Mouse (Mus musculus): Measurements from ENCODE around the gene Rgl1. TPM values are rescaled to one million over a fixed set of nuclear protein-coding genes. Genes with fewer than 3 reads are reported as not detected.

Rgl1 gene
- polyA plus RNA-seq, 1 experiment from 2014 or later, result 54.1 TPM

DNA sequence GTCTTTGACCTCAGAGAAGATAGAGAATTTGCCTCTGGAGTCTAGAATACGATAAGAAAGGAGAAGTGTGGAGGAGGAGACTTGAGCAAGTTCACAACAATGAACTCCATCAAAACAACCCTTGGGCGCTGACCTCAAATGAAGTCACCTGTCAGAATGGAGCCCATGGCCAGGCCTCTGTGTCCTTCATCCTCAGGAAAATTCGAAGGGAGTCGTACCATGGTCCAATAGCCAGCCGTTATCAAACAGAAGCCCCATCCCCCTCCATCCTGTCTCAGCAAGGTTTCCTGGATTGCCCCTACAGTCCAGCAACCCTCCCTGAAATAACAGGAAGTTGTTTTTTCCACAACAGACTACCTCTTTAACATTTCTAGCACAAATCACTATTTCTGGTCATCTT lies 171.5 kb downstream of the Rgl1 start:
- ATAC-seq (ENCODE audit: extremely low read depth, insufficient number of reproducible peaks, low FRiP score, low TSS enrichment), result no peak
- H3K4me2 ChIP-seq, result no peak overlapping the region
- H3K27ac ChIP-seq (replicated peaks), result peak overlapping the region; percentile 49
- WGBS, result 45% methylated on average over 5 of the region's 5 CpGs
- H3K9me3 ChIP-seq, result no peaks in the 10 kb centered on the region
- no peak overlapping the region for H3K4me3 ChIP-seq
- H3K9ac ChIP-seq, result no peak overlapping the region
- no peaks in the 10 kb centered on the region for H3K27me3 ChIP-seq (replicated peaks)
- H3K36me3 ChIP-seq, result peaks cover 18% of the 10 kb centered on the region
- peaks cover 88% of the 10 kb centered on the region for H3K4me1 ChIP-seq

DNA sequence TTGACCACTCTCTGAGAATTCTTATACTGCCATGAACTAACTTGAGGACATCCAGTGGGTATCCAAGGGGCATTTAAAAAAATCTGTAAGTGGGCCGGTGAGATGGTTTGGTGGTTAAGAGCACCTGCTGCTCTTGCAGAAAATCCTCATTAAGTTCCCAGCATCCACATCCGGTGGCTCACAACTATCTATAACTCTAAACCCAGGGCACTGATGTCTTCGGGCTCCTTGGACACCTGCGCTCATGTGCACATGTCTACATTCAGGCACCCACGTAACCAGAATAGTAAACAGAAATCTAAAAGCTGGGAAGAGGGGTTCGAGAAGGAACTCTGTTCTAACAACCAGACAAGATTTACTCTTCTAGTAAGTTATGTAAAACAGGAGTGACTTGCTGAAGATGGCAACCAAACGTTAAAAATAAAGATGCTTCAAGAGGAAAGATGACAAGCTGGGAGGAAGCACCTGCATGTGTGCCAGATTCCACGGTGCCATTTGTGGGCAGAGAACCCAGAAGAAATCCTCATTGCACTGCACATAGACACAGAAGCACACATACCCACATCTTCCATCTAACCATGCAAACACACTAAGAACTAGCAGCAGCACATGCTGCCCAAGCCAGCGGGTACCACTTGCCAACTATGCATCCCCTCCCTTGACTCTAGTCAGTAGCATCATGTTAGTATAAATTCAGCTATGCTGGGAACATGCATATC lies 172.2 kb downstream of the Rgl1 start:
- WGBS, result 78% methylated on average over 9 of the region's 9 CpGs
- Histone ChIP-seq H3K27ac (replicated peaks) (peak overlapping the region; percentile 49), H3K4me3 (no peak overlapping the region), H3K4me1 (peaks cover 88% of the 10 kb centered on the region), H3K4me2 (no peak overlapping the region), H3K27me3 (replicated peaks) (no peaks in the 10 kb centered on the region), H3K36me3 (peaks cover 18% of the 10 kb centered on the region), H3K9ac (no peak overlapping the region), H3K9me3 (no peaks in the 10 kb centered on the region)
- ATAC-seq (ENCODE audit: extremely low read depth, insufficient number of reproducible peaks, low FRiP score, low TSS enrichment), result no peak

DNA sequence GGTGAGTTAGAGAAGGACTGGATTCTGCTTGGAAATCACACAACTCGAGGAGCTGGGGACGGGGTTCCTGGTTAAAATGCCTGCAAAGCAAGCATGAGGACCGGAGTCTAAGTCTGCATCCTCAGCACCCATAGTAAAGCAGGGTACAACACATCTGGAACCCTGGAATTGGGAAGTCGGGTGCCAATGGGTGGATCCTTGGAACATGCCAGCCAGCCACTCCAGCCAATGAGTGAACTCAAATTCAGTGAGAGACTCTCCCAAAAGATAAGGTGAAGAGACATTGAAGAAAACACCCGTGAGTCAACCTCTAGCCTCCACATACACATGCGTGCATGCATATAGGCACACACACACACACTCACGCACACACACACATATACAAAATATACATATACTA lies 172.8 kb downstream of the Rgl1 start:
- Histone ChIP-seq H3K9me3 (no peaks in the 10 kb centered on the region), H3K4me3 (no peak overlapping the region), H3K4me2 (no peak overlapping the region), H3K9ac (no peak overlapping the region), H3K27me3 (replicated peaks) (no peaks in the 10 kb centered on the region), H3K36me3 (peaks cover 18% of the 10 kb centered on the region), H3K27ac (replicated peaks) (0 out of 2 replicates have a peak overlapping the region, but pooled peaks have one; percentile 37), H3K4me1 (peaks cover 86% of the 10 kb centered on the region)
- 78% methylated on average over 7 of the region's 7 CpGs for WGBS
- no peak for ATAC-seq (ENCODE audit: extremely low read depth, insufficient number of reproducible peaks, low FRiP score, low TSS enrichment)

DNA sequence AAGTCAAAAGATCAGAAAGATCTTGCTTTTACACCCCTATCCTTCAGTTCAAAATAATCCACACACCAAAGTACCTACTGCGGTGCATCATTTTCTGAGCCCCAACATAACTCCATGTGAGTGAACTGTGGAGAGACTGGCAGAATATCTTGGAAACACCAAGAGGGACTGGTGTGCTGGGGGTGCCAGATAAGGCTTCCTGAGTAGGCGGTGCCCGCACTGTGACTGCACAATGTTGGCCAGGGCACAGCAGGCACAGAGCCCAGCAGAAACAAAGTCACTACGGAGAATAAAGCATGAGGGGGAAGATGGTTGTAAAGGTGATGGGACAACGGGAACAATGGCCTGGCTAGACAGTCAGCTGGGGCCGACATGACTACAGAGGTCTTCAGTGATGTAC lies 173.5 kb downstream of the Rgl1 start:
- Histone ChIP-seq H3K27me3 (replicated peaks) (no peaks in the 10 kb centered on the region), H3K36me3 (peaks cover 24% of the 10 kb centered on the region)

DNA sequence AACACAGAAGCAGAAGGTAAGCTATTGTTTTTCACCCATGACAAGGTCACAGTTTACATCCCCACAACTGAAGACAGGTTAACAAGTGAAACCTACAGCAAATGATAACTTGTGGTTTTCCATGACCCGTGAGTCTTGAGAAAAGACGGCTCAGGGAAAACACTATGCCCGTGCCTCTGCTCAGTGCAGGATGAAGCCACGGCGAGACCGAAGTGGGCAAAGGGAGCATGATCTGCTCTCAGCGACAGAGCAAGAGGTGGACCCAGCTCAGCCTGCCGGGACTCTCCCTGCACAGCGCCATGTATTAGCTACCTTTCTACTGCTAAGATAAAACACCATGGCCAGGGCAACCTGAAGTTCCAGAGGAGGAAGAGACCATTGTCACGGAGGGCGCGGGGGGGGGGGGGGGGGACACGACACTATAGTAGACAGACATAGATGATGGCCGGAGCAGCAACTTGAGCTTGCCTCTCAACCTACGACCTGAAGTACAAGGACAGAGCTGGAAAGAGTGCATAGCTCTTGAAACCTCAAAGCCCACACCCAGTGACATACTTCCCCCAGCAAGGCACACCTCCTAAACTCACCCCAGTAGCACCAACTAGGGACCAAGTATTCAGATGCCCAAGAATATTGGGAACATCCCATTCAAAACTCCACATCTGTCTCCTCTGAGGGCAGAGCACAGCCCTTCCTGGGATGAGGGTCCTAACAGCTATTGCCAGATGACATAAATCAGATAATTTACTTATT lies 174.2 kb downstream of the Rgl1 start:
- Histone ChIP-seq H3K9me3 (no peaks in the 10 kb centered on the region), H3K4me2 (no peak overlapping the region), H3K36me3 (peaks cover 24% of the 10 kb centered on the region), H3K27me3 (replicated peaks) (no peaks in the 10 kb centered on the region), H3K4me1 (peaks cover 80% of the 10 kb centered on the region), H3K4me3 (no peak overlapping the region), H3K9ac (no peak overlapping the region), H3K27ac (replicated peaks) (0 out of 2 replicates have a peak overlapping the region, but pooled peaks have one; percentile 24)
- WGBS, result 74% methylated on average over 15 of the region's 15 CpGs
- no peak for ATAC-seq (ENCODE audit: extremely low read depth, insufficient number of reproducible peaks, low FRiP score, low TSS enrichment)

More for the DNA sequence above, 173.5 kb downstream of the Rgl1 start:
- Histone ChIP-seq H3K4me3 (no peak overlapping the region), H3K9ac (no peak overlapping the region), H3K9me3 (no peaks in the 10 kb centered on the region), H3K4me2 (no peak overlapping the region), H3K4me1 (peaks cover 82% of the 10 kb centered on the region), H3K27ac (replicated peaks) (peak overlapping the region; percentile 37; the same call in 1 of the 2 replicates)
- 57% methylated on average over 6 of the region's 6 CpGs for WGBS
- no peak; the same call in 1 of the 2 replicates for ATAC-seq (ENCODE audit: extremely low read depth, insufficient number of reproducible peaks, low FRiP score, low TSS enrichment)

DNA sequence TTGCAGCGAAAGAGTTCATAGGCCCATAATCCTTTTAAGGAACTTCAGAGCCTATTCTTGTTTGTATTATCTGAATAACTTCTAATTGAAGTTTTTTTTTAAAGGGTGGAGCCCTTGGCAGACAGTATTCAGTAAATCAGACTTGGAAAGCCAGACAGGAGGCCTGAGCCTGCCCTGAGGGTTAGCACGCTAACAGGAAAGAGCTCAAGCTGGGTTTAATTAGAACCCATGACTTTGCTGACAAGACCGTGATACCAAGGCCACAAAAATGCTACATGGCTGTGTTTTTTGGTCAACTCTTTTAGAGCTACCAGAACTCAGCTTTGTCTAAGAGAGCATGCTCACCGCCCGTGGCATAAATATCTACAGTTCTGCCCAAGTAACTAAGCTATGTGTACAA lies 175.8 kb downstream of the Rgl1 start:
- H3K4me1 ChIP-seq, result peaks cover 83% of the 10 kb centered on the region

DNA sequence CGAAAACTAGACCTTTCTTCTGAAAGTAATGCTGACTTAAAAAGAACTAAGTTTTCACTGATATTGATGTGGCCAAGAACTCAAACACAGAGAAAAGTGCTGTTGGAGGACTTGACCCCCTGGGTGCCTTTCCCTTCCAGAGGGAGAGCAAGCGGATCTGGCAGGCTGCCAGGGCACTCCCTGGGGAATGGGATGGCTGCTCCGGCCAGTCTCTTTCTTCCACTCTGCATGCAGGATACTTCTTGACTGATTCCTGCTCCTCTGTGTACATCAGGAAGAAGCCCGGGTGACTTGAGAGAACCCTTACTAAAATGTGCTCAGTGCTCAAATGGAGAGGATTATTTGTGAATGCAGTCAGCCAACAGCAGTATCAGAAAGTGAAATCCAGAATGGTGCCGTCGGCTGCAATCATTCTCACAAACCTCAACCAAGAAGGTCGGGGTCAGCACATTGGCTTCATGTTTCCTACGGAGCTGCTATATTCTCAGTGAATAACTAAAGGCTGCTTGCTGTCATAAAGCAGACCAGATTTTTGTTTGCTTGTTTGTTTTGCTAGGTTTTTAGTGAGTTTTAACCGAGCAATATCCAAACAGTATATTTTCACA lies 176.7 kb downstream of the Rgl1 start:
- H3K9ac ChIP-seq, result peak overlapping the region; percentile 42
- H3K36me3 ChIP-seq, result peaks cover 42% of the 10 kb centered on the region
- no peak for ATAC-seq (ENCODE audit: extremely low read depth, insufficient number of reproducible peaks, low FRiP score, low TSS enrichment)
- H3K4me2 ChIP-seq, result peak overlapping the region; percentile 58
- peaks cover 75% of the 10 kb centered on the region for H3K4me1 ChIP-seq
- no peaks in the 10 kb centered on the region for H3K27me3 ChIP-seq (replicated peaks)
- 16% methylated on average over 9 of the region's 9 CpGs for WGBS
- no peaks in the 10 kb centered on the region for H3K9me3 ChIP-seq
- H3K4me3 ChIP-seq, result peak overlapping the region; percentile 19
- peak overlapping the region; percentile 79 for H3K27ac ChIP-seq (replicated peaks)

More for the DNA sequence above, 175.8 kb downstream of the Rgl1 start:
- Histone ChIP-seq H3K36me3 (peaks cover 38% of the 10 kb centered on the region), H3K4me2 (no peak overlapping the region), H3K27me3 (replicated peaks) (no peaks in the 10 kb centered on the region), H3K27ac (replicated peaks) (peak overlapping the region; percentile 79), H3K4me3 (no peak overlapping the region), H3K9me3 (no peaks in the 10 kb centered on the region), H3K9ac (no peak overlapping the region)
- WGBS, result 72% methylated on average over 5 of the region's 5 CpGs
- ATAC-seq (ENCODE audit: extremely low read depth, insufficient number of reproducible peaks, low FRiP score, low TSS enrichment), result no peak

DNA sequence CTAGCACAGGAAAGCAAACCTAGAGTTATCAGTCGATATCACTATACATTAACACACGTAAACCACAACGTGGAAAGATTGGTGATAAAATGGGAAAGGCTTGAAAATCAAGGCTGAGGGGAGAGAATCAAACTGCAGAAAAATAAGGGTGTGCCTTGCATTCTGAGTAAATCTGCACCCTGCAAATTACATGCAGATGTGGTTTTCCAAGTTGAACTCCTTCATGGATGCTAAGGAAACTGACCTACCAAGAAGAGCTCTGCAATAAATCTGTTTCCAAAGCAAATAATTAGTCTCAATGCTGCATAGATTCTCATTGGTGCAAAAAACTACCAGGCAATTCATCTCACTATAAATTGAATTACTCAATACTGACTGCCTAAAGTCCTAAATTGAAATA lies 178.7 kb downstream of the Rgl1 start:
- H3K4me3 ChIP-seq, result no peak overlapping the region
- peaks cover 72% of the 10 kb centered on the region for H3K4me1 ChIP-seq
- WGBS, result 62% methylated on average over 3 of the region's 3 CpGs
- peaks cover 38% of the 10 kb centered on the region for H3K36me3 ChIP-seq
- H3K9ac ChIP-seq, result no peak overlapping the region
- no peak overlapping the region for H3K27ac ChIP-seq (replicated peaks)
- no peaks in the 10 kb centered on the region for H3K9me3 ChIP-seq
- no peaks in the 10 kb centered on the region for H3K27me3 ChIP-seq (replicated peaks)
- no peak overlapping the region for H3K4me2 ChIP-seq
- ATAC-seq (ENCODE audit: extremely low read depth, insufficient number of reproducible peaks, low FRiP score, low TSS enrichment), result no peak

DNA sequence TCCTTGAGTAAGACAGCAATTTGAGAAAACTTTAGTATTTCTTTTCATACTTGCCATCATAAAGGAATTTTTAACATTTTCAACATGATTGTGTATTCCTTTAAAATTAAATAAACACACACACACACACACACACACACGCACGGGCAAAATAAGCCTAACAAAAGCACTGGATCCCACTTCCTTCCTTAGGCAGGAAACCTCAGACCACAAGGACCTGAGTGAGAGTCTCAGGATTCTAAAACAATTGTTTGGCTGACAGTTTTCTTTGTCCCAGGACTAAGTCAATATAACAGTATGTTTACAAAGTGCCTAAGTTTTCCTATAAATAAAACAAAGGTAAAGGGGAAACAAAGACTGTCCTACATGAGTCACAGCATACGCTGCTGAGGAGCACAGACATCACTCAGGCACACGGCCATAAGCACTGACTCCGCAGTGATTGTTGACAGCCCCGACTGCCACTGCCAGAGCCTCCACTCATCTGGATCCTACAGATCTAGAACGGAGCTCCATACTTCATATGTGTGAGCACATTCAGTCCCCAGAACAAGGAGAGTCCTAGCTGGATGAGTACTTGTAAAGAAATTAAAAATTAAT lies 180.7 kb downstream of the Rgl1 start:
- H3K4me3 ChIP-seq, result no peak overlapping the region
- no peak overlapping the region for H3K9ac ChIP-seq
- ATAC-seq (ENCODE audit: extremely low read depth, insufficient number of reproducible peaks, low FRiP score, low TSS enrichment), result no peak
- peaks cover 75% of the 10 kb centered on the region for H3K4me1 ChIP-seq
- no peak overlapping the region for H3K27ac ChIP-seq (replicated peaks)
- WGBS, result 45% methylated on average over 7 of the region's 7 CpGs
- no peaks in the 10 kb centered on the region for H3K9me3 ChIP-seq
- H3K27me3 ChIP-seq (replicated peaks), result no peaks in the 10 kb centered on the region
- H3K36me3 ChIP-seq, result peaks cover 27% of the 10 kb centered on the region
- no peak overlapping the region for H3K4me2 ChIP-seq

DNA sequence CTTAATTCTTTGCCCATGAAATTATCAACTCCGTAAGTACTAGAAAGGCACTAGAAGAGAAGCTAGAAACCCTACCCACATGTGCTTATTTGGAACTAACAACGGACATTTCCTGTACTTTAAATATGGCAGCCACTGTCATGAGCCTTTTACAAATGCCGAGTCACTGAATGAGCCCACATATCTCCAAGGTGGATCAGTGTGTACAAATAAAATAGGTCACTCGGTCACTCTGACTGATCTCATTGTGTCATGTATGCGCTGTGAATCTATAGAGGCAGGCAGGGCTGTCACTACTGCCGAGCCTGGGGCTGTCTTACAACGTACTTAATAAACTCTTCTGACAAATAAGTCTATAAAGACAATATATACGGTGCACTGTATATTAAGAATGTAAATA lies 181.2 kb downstream of the Rgl1 start:
- Histone ChIP-seq H3K27me3 (replicated peaks) (no peaks in the 10 kb centered on the region), H3K36me3 (peaks cover 27% of the 10 kb centered on the region), H3K9me3 (no peaks in the 10 kb centered on the region), H3K4me1 (peaks cover 75% of the 10 kb centered on the region), H3K4me2 (no peak overlapping the region), H3K4me3 (no peak overlapping the region), H3K9ac (no peak overlapping the region), H3K27ac (replicated peaks) (no peak overlapping the region)
- WGBS, result 75% methylated on average over 8 of the region's 8 CpGs
- no peak for ATAC-seq (ENCODE audit: extremely low read depth, insufficient number of reproducible peaks, low FRiP score, low TSS enrichment)
